Mouse (Mus musculus): Measurements from ENCODE around the gene Gm13283. TPM values are rescaled to one million over a fixed set of nuclear protein-coding genes. Genes with fewer than 3 reads are reported as not detected.
A peak's percentile ranks its signal among the peaks of the same experiment; 100 is the strongest.
"Not testable (repeated sequence)": the region's sequence is repeated elsewhere in the genome, so short reads cannot be mapped to it uniquely, and the experiment has no call there.

Gm13283 gene
- total RNA-seq, 2 experiments from 2014 or later = not detected

DNA sequence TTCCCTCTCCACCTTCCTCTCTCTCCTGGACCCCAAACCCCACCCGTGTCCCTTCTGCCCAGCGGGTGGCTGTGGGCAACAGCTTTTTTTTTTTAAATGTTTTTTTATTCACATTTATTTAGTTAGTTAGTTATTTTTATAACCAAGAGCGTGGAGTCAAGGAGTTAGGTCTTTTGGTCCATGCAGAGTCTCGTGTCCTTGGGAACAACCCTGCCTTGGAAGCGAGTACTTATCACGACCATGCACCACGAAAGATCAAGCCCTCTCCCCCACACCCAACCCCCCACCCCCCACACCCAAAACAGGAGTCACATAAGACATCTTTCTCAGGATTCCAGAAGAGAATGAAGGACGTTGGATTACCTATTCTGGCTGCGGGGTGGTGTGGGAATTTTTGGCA is 2.4 kb downstream of the Gm13283 start:
- DNase-seq (ENCODE audit: low spot score in 2 of 2) = not testable (repeated sequence)

DNA sequence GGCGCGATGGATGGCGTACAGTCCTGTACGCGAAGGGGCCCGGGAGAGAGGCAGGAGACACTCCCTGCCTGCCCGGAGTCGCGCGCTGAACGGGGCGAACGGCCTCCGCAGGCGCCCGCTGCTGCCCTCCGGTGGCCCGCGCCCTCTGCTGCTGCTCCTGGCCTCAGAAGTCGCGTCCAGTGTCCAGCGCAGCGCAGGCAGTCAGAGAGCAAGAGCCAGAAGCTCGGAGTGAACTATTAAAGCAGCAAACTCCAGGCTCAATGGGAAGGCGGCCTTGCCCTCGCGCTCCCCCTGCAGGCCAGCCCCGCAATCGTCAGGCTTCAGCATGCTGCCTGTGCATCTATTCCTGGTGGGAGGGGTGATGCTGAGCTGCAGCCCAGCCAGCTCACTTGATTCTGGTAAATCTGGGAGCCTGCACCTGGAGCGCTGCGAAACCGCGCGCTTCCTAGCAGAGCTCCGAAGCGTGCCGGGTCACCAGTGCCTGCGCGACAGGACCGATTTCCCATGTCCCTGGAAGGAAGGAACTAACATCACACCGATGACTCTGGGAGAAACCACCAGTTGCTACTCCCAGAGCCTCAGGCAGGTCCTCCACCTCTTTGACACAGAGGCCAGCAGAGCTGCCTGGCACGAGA is 3.6 kb downstream of the Gm13283 start:
- DNase-seq (ENCODE audit: low spot score in 2 of 2) = peak in 1 of 2 experiments; percentile 21

- DNase-seq (ENCODE audit: low spot score in 2 of 2) = not testable (repeated sequence)
These were observed 13.6 kb downstream of the Gm13283 start, which contains the start of gene Gm13290 for GRCm38 (mm10) chr4:88773534-88773933. Gene Gm13290 (plus strand): TSS chr4:88773834.

GRCm38 (mm10) chr4:88776622-88777021 is 16.7 kb downstream of the Gm13283 start, which contains the start of gene Gm13289:
Gene Gm13289 (plus strand): TSS chr4:88776922.
- not testable (repeated sequence) for DNase-seq (ENCODE audit: low spot score in 2 of 2)

GRCm38 (mm10) chr4:88779550-88779949 is 19.6 kb downstream of the Gm13283 start, which contains the start of gene Gm13272:
Gene Gm13272 (plus strand): TSS chr4:88779850.
- DNase-seq (ENCODE audit: low spot score in 2 of 2) = not testable (repeated sequence)

- not testable (repeated sequence) for DNase-seq (ENCODE audit: low spot score in 2 of 2)
These were observed 20.4 kb downstream of the Gm13283 start for GRCm38 (mm10) chr4:88780320-88780719.

DNA sequence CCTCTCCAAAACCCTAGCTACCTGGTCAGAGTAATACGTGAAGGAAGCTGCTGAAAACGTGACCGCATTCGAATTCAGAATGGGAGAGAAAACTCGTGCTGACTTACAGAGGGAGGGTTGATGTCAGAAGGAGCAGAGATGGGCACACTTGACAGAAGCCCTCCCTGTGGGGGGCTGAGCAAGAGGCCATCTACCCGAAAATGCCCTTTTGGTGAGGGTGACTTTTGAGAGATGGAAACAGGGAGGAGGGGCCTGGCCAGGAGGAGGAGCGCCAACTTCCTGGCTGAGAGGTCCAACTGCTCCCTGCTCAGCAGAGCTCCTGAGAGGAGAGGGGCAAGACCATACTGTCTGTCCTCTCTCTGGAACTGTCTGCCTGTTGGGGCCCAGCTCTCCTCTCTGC is 21.9 kb downstream of the Gm13283 start, which contains the start of gene Ifnz:
Gene Ifnz (plus strand): TSS at position 301 of the 400 bp plus-strand sequence.
- not testable (repeated sequence) for DNase-seq (ENCODE audit: low spot score in 2 of 2)

DNA sequence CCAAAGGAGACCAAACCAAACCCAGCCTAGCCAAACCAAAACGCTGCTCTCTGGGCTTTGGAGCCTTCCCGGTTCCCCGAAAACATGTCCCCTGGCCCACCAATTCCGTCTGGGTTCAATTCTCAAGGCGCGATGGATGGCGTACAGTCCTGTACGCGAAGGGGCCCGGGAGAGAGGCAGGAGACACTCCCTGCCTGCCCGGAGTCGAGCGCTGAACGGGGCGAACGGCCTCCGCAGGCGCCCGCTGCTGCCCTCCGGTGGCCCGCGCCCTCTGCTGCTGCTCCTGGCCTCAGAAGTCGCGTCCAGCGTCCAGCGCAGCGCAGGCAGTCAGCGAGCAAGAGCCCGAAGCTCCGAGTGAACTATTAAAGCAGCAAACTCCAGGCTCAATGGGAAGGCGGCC is 22.4 kb downstream of the Gm13283 start:
- DNase-seq (ENCODE audit: low spot score in 2 of 2) = not testable (repeated sequence)

- not testable (repeated sequence) for DNase-seq (ENCODE audit: low spot score in 2 of 2)
These were observed 25.5 kb downstream of the Gm13283 start, which contains the start of gene Gm13276 for GRCm38 (mm10) chr4:88785409-88785808. Gene Gm13276 (plus strand): TSS chr4:88785709.

- peak; percentile 54 to 81 for DNase-seq (ENCODE audit: low spot score in 2 of 2)
These were observed 28.5 kb downstream of the Gm13283 start, which contains the start of gene Gm13277 for GRCm38 (mm10) chr4:88788402-88788801. Gene Gm13277 (plus strand): TSS chr4:88788632.

DNA sequence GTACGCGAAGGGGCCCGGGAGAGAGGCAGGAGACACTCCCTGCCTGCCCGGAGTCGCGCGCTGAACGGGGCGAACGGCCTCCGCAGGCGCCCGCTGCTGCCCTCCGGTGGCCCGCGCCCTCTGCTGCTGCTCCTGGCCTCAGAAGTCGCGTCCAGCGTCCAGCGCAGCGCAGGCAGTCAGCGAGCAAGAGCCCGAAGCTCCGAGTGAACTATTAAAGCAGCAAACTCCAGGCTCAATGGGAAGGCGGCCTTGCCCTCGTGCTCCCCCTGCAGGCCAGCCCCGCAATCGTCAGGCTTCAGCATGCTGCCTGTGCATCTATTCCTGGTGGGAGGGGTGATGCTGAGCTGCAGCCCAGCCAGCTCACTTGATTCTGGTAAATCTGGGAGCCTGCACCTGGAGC is 31.3 kb downstream of the Gm13283 start, which contains the start of gene Gm13278:
Gene Gm13278 (plus strand): TSS at position 301 of the 400 bp plus-strand sequence.
- DNase-seq (ENCODE audit: low spot score in 2 of 2) = not testable (repeated sequence)

DNA sequence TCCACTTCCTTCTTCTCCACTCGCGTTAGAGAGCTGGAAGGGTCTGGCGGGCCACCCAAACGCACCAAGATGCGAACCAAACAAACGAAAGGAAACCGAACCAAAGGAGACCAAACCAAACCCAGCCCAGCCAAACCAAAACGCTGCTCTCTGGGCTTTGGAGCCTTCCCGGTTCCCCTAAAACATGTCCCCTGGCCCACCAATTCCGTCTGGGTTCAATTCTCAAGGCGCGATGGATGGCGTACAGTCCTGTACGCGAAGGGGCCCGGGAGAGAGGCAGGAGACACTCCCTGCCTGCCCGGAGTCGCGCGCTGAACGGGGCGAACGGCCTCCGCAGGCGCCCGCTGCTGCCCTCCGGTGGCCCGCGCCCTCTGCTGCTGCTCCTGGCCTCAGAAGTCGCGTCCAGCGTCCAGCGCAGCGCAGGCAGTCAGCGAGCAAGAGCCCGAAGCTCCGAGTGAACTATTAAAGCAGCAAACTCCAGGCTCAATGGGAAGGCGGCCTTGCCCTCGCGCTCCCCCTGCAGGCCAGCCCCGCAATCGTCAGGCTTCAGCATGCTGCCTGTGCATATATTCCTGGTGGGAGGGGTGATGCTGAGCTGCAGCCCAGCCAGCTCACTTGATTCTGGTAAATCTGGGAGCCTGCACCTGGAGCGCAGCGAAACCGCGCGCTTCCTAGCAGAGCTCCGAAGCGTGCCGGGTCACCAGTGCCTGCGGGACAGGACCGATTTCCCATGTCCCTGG is 34.2 kb downstream of the Gm13283 start, which contains the start of gene Gm13275:
Gene Gm13275 (plus strand): TSS at position 552 of the 740 bp plus-strand sequence.
- DNase-seq (ENCODE audit: low spot score in 2 of 2) = peak; percentile 61 to 70

GRCm38 (mm10) chr4:88797097-88797496 is 37.2 kb downstream of the Gm13283 start, which contains the start of gene Gm13279:
Gene Gm13279 (plus strand): TSS chr4:88797397.
- not testable (repeated sequence) for DNase-seq (ENCODE audit: low spot score in 2 of 2)

DNA sequence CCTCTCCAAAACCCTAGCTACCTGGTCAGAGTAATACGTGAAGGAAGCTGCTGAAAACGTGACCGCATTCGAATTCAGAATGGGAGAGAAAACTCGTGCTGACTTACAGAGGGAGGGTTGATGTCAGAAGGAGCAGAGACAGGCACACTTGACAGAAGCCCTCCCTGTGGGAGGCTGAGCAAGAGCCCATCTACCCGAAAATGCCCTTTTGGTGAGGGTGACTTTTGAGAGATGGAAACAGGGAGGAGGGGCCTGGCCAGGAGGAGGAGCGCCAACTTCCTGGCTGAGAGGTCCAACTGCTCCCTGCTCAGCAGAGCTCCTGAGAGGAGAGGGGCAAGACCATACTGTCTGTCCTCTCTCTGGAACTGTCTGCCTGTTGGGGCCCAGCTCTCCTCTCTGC is 39.4 kb downstream of the Gm13283 start, which contains the start of gene Gm13285:
Gene Gm13285 (plus strand): TSS at position 301 of the 400 bp plus-strand sequence.
- DNase-seq (ENCODE audit: low spot score in 2 of 2) = not testable (repeated sequence)

DNA sequence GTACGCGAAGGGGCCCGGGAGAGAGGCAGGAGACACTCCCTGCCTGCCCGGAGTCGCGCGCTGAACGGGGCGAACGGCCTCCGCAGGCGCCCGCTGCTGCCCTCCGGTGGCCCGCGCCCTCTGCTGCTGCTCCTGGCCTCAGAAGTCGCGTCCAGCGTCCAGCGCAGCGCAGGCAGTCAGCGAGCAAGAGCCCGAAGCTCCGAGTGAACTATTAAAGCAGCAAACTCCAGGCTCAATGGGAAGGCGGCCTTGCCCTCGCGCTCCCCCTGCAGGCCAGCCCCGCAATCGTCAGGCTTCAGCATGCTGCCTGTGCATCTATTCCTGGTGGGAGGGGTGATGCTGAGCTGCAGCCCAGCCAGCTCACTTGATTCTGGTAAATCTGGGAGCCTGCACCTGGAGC is 43.0 kb downstream of the Gm13283 start, which contains the start of gene Gm13287:
Gene Gm13287 (plus strand): TSS at position 301 of the 400 bp plus-strand sequence.
- DNase-seq (ENCODE audit: low spot score in 2 of 2) = not testable (repeated sequence)

GRCm38 (mm10) chr4:88805231-88805630 is 45.3 kb downstream of the Gm13283 start, which contains the start of gene Gm13288:
Gene Gm13288 (plus strand): TSS chr4:88805531.
- not testable (repeated sequence) for DNase-seq (ENCODE audit: low spot score in 2 of 2)

DNA sequence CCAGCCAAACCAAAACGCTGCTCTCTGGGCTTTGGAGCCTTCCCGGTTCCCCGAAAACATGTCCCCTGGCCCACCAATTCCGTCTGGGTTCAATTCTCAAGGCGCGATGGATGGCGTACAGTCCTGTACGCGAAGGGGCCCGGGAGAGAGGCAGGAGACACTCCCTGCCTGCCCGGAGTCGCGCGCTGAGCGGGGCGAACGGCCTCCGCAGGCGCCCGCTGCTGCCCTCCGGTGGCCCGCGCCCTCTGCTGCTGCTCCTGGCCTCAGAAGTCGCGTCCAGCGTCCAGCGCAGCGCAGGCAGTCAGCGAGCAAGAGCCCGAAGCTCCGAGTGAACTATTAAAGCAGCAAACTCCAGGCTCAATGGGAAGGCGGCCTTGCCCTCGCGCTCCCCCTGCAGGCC is 45.8 kb downstream of the Gm13283 start:
- DNase-seq (ENCODE audit: low spot score in 2 of 2) = peak in 1 of 2 experiments; percentile 10
